Mouse (Mus musculus) thymus, postnatal 0 days (tissue): ENCODE measurements around the gene Fam102b. TPM values are rescaled to one million over a fixed set of nuclear protein-coding genes. Genes with fewer than 3 reads are reported as not detected.

ENCODE experiments used
- DNase-seq: peaks from one replicate; pipeline ENCODE4 v3.0.0-alpha.2; 2015; ENCODE audit warnings: low spot score
- polyA plus RNA-seq: library from polyadenylated mRNA; unstranded; fragments of >200 nt; fragmentation: Nextera tagmentation; extraction: Ambion mirVana; gene quantifications from 2 replicates; pipeline ENCODE4 v1.2.1, GENCODE M21; 2015

Gene Fam102b
- polyA plus RNA-seq, 1 experiment from 2014 or later: 9.5 TPM

DNA sequence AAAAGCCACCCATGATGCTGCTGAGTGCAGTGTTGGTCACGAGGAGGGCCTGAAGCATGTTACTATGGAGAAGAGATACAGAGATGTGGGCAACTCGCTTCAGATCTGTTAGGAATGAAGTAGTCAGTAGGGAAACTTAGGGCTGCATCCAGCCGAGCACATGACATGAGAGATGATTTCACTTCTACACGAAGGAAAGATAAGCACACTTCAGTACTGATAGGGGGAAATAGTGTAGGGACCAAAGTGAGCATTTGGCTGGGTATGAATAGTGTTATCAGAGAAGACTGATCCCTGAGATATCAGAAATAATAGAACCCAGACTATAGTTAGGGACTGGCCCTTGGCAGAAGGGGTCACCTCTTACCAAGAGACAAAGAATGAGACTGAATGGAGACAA, 14.8 kb downstream of the Fam102b start:
- DNase-seq: no peak

DNA sequence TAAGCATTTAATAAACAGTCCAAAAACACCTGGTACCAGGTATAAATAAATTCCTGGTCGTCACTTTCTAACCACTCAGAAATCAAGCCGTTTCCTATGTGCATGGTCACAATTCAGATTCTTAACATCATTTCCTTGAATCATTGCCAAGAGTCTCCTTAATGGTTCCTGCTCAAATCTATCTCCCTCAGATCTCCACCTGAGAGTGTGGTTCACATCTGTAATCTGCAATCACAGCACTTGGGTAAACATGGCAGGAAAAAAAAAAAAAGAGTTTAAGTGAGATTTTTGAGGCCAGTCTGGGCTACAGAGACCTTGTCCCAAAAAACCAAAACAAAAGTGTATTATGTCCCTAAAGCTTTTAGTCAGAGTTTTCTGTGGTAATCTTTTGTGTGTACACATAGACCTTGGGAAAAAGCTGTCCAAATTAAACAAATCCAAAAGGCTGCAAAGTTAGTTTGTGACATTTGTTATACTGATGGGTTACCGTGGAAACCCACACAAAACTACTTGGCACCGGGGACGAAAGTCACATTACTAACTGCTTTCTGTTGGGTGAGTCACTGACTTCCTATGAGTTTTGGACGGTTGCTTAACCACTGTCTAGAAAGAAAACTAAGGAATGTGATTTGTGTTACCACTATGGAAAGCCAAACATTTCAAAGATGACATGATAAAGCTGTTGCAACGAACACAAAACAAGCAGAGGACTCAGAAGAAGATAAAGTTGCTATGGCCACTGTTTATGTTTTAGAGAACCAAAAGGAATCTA, 16.7 kb downstream of the Fam102b start:
- DNase-seq: no peak

DNA sequence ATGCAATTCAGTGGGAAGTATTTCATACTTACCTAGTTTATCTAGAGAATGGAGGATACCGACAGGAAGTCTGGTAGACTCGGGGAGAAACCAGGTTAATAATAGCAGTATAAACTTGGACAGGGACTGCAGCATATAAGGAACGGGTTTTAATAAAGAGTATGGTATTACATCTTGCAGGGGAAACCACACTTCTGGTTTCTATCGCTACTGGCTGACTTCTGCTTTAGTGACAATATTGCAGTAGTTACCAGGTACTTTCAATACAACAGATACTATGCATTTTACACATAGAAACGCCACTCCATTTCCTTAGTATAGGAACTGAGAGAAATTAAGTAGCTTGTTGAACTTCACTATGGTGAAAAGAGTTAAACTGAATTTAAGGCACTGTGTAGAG, 19.2 kb downstream of the Fam102b start:
- no peak for DNase-seq

DNA sequence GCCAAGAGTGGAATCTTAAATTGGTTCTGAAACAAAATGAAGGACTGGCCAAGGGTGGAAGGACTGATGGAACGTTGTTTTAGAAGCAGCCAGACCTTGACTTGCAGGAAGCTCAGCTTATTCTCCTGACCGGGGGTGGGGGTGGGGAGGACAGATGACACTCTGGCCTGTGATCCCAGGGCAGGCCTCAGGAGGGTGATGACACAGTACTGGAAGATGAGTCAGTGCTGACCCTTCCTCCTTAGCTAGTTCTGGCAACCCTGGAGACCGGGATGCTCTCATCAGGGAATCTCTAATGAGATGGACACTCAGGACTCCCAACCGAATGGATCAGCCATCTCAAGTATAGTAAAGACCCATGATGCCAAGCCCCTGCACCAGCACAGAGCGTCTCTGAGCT, 21.6 kb downstream of the Fam102b start:
- DNase-seq: no peak

DNA sequence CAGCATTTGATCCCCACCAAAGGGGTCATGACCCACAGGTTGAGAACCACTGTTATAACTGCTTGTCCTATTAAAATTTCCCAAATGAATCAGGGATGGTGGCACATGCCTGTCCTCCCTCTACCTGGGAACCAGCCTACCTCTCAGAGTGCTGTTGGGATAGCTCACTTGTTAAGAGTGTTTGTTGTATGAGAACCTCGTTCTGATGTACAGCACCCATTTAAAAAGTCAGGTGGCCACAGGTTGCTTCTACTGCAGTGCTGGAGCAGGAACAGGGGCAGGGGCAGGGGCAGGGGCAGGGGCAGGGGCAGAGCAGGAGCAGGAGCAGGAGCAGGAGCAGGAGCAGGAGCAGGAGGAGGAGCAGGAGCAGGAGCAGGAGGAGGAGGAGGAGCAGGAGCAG, 28.2 kb downstream of the Fam102b start:
- DNase-seq: no peak

DNA sequence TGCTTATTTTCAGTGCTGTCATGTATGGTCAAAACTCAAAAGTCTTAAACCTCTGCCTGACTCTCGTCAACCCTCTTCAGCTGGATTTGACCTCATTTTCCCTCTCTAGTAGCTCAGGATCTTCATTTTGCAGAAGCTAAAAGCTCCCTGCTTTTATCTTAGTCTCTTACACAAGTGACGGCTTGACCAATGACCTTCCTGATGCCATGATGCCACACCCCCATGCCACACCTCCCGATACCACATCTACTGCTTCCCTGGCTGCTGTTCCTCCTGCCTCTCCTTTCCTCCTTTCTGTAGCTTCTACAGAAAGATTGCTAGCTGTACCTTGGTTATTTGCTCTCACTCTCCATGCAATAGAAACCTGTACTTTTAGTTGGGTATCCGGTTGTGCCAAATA, 29.6 kb downstream of the Fam102b start:
- no peak for DNase-seq

DNA sequence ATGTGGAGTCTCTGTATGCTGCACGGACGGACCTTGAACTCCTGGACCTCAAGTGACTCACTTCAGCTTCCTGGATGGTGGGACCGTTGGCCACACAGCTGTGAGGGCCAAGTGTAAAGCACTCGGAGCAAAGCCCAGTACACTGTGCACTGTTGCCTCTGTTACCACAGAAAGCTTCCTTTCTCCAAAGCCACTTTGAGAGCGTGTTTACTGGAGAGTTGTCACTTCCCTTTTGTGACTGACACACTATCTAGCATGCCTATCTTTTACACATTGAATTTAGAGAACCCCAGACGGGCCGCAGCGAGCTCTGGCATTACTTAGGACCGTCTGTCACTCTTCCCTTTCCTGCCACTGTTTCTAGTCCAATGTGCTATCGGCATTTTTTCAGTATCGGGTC, 30.1 kb downstream of the Fam102b start:
- no peak for DNase-seq

DNA sequence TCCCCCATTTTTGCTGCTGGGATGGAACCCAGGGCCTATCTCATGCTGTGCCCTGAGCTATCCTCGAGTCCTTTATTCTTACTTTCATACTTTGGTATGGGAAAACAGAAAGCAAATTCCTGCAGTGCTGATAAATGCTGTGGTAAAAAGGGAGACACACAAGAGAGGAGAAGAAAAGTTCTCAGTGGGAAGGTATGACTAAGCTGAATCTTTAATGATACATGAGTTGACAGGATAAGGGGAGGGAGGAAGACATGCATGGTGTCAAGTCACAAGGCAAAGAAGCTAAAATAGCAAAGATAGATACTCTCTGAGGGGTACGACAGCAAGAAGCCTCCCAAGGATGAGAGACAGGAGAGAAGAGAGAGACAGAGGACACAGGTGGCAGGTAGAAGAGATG, 32.0 kb downstream of the Fam102b start:
- DNase-seq: no peak

DNA sequence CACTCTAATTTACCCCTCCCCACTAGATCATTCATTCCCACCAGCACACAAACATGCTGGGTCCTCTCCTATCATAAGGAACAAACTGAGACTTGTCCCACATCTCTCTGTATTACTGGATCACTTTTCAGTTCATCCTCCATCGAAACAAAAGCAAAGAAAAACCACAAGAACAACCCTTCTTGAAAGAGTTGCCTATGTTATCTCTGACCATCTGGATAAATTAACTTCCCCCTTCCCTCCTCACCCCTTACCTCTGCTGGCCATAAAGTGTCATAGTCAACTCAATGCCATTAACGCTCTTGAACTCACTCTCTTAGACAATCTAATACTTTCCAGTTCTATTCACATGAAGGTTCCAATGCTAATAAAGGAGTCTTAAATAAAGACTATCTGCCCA, 32.9 kb downstream of the Fam102b start:
- no peak for DNase-seq

DNA sequence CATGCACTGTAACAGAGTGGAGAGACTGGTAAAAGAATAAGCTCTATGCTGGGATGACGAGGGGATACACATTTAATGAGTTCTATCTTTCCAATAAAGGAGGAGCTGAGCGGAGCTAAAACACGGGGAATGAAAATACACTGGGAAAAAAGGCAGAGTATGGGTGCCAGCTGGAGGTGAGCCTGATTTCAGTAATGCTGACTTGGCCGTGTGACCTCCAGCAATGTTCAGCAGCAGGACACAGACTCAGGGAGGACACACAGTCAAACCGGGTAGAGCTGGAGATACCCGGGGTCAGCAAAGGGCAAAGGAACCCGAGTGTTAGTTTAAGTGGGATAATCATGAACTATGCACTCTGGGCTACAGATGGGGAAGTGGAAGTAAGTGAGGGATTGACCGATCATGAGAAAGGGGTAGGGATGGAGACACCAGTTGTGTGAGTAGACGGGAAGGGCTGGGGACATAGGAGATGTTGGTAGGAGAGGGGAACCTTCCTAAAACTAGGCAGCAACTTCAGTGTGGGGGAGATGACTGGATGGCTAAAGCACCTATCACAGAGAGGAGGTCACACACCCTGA, 37.3 kb downstream of the Fam102b start:
- no peak for DNase-seq

DNA sequence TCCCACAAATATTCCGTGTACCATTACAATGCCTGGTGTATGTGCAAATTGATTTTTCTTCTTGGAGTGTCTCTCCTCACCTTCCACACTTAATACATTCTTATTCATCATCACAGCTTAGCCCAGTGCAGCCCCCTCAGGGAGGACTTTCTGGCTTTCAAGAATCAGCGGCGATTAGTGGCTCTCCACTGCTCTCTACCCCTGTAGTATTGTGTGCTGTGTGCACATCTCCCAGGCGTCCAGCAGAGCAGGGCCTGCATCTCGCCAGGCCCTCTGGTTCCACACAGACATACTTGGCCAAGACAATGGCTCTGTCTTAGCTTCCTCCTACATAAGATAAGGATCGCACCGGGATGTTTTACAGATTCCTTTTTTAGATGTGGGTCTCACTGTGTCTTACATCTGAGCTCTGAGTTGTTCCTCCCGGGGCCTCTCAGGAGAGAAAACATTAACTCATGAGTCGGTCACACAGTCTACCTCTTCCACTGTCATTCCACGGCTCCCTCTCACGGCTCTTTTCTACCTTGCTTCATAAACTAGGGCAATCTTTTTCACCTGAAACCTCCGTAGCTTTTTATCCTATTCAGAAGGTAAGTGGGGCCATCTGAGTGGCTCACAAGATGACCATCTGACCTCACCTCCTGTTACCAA, 40.3 kb downstream of the Fam102b start:
- DNase-seq: no peak

DNA sequence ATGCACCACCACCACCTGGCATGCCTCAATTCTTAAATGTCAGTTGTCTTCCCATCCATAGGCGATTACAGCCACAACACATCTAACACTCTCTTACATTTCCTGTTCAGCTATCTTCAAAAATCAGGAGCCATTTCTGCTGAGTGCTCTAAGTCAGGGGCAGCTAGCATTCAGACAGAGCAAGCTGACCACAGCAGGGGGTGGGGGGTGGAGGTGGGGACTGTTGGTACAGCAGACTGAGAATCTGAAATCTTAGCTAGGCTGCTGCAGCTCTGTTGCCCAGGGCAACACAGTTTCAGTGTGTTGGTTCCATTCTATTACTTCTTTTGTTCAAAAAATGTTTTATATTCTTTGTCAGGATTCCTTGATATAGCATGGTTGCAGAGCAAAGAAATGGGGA, 40.9 kb downstream of the Fam102b start:
- DNase-seq: no peak

DNA sequence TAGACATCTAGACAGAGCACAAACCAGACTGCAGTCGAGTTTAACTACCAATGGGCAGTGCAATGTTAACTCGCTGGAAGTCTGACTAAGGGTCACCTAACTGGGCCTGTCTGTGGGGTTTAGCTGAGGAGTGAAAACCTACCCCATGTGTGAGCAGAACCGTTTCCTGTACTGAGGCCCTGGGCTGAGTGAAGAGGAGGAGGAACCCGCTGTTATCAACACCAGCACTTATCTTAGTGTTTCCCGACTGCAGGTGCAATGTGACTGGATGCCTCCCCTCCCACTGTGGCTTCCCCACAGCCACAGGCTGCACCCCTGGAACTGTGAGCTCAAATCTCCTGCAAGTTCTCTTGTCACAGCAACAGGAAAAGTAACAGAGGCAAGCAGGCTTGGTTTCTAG, 43.4 kb downstream of the Fam102b start:
- peak; percentile 50 for DNase-seq

DNA sequence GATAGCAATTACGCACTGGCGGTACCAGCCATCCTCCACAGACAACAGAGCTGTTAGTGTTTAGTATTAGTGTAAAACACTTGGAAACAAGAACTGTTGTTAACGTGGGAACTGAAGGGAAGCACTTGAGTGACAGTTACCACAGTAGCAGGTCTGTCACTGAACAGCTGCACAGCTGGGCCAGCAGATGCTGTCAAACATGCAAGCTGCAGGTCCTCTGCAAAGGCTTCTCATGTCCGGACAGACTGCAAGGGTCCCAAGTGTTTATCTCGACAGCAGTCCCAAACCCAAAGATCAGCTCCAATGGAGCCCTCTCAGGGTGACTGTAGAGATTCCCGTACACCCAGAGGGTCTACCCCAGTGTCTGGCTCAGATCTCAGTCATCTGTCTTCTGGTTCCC, 45.5 kb downstream of the Fam102b start:
- peak; percentile 58 for DNase-seq

DNA sequence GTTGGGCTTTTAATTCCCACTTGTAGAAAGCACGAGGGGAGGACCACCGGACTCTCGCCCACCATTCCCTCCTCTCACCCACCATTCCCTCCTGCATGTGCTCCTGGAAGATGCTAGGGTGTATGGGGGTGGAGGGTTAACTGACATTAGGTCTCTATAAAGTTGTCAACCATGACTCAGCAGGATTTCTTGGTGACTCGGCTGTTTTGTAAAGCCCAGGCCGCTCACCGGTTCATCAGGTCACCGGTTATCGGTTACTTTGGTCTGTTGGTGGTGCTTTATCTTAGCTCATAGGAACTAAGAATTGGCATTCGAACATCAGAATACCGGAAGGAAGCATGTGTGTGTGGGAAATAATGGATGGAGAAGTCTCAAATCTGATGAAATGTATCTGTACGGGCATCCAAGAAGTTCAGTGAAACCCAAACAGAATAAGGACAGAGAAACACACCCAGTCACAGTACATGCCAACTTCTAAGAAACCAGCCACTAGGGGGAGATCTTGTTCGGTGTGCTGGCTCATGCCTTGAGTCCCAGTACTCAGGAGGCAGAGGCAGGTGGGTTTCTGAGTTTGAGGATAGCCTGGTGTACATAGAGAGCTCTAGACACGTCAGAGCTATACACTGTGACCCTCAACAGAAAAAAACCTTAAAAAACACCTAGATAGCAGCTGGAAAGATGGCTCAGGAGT, 49.9 kb downstream of the Fam102b start:
- DNase-seq: peak; percentile 33

DNA sequence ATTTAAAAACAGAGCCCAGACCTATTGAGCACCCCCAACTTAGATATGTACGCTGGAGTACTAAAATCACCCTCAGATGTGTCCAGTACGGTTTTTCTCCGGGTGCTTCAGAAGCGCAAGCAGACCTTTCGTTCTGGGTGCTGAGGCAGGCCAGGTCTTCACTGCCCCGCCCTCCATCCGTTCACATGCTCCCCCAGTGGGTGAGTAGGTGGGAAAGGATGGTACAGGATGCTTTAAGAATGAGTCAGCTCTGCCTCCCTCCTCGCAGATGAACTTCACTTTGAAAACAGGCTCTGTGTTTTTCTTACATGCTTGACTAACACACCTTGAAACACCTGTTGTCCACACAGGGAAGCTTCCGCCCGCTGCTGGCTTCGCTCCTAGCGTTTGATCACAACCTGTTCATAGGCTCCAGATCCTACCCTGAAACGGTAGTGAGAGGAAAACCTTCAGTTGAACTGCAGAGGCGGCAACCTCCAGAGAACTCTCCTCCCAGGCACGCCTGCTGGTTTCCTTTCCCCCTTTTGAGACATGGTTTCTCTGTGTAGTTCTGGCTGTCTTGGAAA, 52.4 kb downstream of the Fam102b start:
- DNase-seq: no peak

DNA sequence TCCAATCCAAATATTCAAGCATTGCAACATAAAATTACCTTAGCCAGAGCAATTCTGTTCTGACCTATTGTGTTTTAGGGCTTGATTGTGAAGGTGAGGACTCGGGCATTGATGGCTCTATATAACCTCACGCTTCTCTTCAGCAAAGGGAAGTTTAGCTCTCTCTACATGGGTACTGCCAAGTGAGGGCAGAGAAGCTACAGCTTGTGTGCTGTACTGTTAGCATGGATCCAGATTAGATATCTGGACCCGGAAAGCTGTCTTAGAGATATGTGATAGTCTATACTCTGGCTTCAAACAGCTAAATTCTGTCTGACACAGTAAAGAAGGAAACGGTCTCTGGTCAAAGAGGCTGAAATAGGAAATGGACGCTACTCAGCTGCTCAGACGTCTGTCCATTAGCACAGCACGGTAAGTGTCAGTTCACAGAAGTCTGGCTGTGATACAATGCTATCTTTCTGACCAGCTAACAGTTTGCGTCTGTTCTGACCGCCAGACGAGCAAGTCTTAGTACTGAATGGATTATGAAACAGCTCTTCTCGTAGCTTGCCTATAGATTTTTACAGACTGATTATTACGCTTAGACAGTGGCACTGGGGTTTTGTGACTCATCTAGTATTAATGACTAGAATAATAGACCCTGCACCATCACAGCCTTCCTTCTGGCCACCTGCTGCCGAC, 53.3 kb downstream of the Fam102b start:
- no peak for DNase-seq

DNA sequence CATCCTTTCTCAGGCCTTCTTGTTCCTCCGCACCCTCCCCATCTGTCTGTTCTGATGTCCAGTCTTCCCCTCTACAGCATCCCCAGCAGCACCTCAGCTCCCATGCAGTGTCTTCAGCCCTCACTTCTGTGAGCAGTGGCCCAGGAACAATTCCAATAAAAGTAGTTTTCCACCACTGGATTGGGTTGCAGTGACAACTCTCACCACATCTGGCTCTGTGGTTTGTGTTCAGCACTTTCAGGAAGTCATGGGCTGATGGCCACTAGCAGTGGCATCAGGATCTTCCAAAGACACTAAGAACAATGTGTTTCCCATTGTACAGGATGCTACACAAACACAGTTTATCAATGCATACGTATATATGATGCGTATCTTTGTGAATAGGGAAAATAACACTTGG, 61.4 kb downstream of the Fam102b start:
- DNase-seq: no peak

DNA sequence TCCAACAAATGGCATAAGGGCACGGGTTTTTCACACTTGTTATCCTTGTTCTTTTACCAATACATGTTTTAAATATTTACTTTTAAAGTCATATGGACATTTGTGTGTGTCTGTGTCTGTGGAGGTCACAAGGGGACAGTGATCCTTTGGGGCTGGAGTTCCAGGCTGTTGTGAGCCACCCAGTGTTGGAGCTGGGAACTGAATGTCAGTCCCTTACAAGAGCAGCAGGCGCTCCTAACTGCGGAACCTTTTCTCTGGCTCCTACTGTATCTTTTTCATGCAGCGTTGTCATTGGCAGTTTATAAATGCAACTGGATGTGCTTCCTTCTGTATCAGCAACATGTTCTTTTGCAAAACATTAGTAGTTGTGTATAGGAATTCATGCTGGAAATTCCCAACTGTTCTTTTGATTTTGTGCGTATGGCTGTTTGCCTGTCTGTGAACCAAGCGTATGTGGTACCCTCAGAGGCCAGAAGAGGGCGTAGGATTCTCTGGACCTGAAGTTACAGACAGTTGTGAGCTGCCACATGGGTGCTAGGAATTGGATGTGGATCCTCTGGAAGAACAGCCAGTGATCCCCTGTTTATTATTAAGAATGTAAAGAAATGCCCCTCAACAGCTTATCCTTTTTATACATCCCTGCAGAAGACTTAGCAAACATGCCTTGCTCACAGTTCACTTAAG, 62.9 kb downstream of the Fam102b start:
- DNase-seq: no peak

DNA sequence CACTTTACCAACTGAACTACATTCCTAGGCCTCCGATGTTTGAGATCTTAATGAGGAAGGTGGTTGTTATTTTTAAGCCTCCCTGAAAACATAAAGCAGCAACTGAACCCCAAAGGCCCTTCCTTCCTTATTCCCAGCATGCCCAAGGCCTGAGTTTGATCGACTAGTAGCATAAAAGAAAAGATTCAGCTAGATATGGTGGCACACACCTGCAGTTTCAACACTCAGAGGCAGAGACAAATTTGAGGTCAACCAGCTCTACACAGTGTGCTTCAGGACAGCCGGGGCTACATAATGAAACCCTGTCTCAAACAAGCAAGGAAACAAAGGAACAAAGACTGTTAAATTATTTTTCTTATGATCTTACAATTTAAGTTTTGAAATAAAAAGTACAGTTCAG, 63.6 kb downstream of the Fam102b start:
- peak; percentile 51 for DNase-seq

DNA sequence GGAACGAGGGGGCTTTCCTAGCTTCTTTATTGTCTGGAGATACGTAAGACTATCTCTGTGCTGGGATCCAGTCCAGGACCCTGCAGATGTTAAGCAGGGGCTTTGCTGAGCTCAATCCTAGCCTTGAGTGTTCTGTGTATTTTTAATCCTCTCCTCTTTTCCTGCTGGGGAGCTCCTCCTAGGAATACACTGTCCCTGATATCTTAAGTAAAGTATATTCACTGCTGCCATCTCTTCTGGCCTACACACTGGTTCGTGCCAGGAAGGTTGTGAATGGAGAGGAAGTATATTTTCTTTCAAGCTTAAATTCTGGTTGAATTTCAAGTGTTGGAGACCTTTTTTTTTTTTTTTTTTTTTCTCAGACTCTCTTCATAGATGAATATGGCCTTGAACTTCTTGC, 64.1 kb downstream of the Fam102b start:
- no peak for DNase-seq
